Mouse (Mus musculus) NIH3T3 (cell line): ENCODE measurements around the gene Avil.

ENCODE experiments used
- DNase-seq: peaks from one replicate; pipeline ENCODE4 v3.0.0-alpha.2; 2012; ENCODE audit warnings: low read depth

Avil gene

DNA sequence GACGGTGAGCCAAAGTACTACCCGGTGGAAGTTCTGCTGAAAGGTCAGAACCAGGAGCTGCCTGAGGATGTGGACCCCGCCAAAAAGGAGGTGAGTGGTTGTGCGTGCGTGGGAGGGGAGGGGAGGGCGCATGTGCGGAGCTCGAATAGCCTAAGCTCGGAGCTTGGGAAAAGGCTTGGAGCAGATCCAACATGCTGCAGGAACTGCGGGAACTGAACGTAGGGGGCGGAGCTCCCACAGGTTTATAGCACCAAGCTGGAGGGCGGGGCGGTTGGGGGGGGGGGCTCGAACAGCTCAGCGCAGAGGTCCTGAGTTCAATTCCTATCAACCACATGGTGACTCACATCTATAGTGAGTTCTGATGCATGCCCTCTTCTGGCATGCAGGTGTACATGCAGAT, 17.9 kb downstream of the Avil start:
- DNase-seq = no peak

DNA sequence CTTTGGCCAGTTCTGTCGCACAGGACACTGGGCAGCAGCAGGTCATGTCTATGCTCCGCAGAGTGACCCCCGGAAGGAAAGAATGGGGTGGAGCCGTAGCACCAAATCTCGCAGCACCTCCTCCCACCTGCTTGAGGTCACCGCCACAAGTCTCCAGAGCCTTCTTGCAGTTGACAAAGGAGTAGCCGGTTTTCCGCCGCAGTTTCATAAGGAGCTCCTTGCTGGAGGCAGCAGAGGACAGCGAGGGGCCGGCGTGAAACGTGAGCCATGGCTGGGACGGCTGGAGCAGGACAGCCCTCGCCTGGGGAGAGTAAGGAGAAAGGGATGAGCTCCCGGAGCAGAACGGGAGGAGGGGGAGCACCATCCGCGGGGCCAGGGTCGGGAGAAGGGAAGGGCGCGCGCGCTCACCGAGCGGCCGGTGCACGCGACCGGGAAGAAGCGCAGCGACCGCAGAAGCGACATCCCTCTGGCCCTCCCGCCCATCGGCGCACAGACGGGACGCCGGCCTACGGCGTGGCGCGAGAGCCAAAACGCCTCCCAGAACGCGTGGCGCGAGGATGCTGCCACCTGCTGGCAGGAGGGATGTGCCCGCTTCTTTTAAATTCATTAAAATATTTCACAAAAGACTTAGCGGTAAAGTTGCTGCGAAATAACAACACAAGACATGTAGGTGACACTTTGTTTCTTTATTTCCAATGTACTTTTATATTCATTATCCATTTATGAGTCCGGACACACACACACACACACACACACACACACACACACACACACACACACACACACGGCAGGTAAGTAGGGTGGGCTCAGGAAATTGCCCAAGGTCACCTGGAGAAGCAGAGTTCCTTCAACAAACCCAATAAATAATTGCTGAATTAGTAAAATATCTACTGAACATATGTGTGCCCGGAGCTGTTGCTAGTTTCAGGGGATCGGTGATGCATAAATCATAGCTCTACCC, 30.1 kb downstream of the Avil start, which contains the start of gene Tsfm:
Tsfm (minus strand) TSS at position 505 of the 961 bp plus-strand sequence.
- DNase-seq = peak; percentile 97

DNA sequence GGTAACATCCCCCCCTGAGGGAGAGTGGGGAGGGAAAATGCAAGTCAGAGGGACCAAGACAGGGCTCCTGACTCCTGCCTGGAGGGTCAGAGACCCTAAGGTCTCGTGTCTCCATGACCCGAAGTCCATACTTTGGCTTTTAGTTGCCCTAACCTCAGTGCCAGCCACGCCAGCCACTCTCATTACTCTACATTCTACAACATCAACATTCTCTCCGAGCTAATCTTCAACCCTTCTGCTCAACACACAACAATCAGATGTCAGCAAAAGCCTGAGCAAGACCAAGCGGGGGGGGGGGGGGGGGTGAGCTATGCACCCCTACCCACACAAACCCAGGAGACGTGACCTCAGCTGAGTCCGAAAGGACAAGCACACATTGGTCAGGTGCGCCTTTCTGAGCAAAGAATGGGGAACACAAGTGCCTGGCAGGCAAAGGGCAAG, 32.8 kb downstream of the Avil start:
- DNase-seq = no peak

DNA sequence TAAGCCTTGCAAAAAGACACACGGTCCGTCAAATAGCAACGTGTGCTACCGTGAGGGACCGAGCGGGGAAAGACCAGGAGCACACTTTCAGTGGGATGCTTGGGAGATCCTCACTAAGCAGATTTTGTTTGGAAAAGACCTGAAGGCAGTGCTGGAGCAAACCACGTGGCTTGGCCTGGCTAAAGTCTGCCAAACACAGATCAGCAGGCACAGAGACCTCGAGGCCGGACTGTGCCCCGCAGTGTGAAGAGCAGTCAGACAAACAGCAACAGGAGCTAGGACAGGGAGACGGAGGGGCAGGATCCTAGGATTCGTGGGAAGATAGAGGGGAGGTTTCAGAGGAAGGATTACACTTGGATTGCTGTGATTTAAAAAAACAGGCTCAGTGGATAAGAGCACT, 35.8 kb downstream of the Avil start:
- DNase-seq = no peak

DNA sequence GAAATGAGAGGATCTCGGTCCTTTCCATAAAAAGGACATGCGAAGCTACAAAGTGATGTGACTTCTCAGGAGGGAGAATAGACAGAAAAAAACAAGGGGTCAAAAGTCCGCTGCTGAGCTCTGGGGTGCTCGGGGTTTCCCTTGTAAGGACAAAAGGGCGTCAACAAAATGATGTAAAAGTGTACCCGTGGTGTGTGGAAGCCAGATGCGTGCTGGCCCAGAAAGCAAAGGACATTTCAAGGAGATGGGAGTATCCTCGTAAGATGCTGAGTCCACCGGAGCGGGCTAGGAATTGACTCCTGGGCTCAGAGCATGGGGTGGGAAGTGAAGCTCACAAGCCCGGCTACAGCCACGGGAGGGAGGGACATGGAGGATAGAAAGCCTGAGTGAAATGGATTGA, 37.1 kb downstream of the Avil start:
- no peak for DNase-seq

DNA sequence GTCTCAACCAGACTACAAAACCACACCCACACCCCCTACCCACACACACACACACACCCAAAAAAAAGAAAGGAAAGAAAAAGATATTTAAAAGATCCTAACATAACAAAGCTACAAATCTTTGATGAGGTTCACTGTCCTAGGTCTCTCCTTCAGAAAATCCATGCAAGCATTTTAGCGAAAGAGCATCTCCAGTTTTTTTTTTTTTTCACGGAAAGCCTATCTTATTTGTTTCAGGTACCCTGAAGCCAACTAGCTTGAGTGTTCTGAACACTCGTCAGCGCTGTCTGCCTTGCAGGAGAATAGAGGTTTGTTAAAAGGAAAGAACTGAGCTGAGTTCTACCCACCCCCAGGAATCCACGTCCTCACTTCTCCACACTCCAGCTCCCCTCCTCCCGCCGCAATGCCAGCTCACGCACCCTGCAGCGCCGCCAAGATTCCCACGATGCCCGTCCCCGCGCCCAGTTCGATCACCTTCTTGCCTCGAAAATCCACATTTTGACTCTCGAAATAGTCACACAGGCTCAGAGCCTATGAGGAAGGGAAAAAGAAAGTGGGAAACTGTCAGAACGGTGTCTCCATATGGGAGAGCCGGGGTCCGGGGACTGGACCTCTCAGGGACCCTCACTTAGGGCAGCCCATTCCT, 40.2 kb downstream of the Avil start:
- DNase-seq = peak; percentile 60

DNA sequence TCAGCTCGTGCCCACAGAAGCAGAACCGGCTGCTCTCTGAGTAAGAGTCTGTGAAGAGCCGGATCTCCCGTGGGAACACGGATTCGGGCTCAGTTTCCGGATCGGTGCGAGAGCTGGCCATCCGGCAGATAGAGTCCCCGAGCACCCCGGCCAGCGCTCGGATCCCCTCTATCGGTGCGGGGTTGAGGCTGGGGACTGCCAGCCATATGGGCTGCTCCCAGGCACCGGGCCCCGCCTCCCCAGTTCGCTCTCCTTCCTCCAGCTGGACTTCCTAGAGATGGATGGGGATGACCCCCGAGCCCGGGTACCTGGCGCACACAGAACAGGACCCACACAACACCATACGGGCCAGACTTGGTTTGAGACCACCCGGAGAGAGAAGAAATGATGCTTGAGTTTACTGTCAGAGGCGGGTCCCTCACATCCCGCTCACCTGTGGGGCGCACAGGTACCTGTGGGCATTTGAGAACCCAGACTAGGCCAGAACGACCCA, 40.8 kb downstream of the Avil start, which contains the start of the genes Mettl1 and Eef1akmt3:
Mettl1 (plus strand) TSS at position 141 of the 493 bp plus-strand sequence.
Eef1akmt3 (minus strand) TSS at position 240 of the 493 bp plus-strand sequence.
- DNase-seq = peak; percentile 64

DNA sequence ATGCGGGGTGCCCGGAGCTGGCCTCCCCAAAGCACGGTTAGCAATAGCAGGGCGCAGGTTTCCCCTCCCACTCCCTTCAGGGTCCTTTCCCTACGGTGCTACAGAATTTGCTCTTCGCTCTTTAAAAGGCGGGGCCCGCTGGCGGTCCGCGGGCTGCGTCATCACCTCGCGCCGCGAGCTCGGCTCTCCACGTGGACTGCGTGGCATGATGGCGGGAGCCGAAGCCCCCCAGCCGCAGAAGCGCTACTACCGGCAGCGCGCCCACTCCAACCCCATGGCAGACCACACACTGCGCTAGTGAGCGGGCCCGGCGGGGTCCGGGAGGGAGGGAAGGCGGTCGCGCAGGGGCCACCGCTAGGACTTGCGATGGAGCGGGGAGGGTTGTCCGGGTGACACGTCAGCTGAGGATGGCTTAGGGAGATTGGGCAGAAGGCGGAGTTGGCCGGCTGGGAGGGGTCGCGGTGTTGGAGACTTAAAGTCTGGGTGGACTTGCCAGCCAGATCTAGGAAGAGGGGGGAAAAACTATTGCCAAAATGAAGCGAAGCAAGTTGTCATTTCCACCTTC, 41.3 kb downstream of the Avil start:
- DNase-seq = peak; percentile 96

DNA sequence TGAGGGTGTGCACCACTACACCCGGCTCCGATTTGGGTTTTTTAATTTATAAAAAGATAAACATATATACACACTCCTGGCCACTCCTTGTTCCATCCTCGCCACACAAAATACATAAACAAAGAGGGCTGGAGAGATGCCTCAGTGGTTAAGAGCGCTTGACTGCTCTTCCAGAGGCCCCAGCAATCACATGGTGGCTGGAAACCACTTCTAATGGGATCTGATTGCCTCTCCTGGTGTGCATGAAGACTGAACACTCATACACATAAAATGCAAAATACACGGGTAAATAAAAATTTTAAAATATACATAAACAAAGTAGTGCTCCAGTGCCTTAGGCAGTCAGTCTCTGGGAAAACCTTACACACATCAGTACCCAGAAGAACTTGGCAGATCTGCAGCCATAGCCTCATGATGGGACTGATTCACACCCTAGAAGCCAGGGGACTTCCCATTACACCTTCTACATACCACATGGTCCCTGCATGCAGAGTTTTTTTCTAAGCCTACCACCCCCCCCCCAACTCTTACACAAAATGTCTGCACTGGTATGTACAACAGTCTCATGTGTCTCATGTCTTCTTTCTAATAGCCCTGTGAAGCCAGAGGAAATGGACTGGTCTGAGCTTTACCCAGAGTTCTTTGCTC, 42.1 kb downstream of the Avil start:
- DNase-seq = peak; percentile 71

DNA sequence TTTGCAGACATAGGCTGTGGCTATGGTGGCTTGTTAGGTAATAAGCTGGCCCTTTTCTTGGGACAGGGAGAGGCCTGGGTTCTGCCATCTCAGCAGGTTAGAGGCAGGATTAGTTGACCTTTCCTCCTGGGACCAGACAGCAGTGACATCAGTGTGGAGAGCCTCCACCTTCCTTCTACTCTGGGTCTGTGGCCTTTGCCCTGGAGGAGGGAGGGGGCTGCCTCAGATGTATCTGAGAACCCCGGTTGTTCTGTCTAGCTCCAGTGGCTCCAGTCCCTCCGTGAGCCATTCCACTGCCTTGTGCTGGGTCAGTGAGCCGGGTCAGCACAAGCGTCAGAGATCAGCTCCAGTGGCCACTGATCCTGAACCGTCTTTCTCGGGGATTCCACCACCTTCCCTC, 42.7 kb downstream of the Avil start:
- DNase-seq = no peak

DNA sequence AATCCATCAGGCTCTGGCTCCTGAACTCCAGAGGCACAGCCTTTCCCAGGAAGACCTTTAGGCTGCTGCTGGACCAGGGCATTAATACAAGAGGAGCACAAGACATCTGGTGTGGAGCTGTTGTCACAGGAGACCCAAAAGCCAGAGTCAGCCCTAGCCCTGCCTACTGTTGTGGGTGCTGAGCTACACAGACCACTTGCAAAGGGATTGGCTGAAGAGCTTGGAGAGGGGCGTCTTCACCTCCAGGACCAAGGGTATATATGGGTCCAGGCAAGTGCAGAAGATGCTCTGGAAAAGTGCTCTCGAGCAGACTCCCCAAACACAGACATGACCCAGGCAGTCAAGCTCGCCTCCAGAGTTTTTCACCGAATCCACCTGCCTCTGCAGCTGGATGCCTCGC, 47.4 kb downstream of the Avil start, which contains the start of gene Cyp27b1:
Cyp27b1 (plus strand) TSS at position 297 of the 400 bp plus-strand sequence.
- DNase-seq = no peak

DNA sequence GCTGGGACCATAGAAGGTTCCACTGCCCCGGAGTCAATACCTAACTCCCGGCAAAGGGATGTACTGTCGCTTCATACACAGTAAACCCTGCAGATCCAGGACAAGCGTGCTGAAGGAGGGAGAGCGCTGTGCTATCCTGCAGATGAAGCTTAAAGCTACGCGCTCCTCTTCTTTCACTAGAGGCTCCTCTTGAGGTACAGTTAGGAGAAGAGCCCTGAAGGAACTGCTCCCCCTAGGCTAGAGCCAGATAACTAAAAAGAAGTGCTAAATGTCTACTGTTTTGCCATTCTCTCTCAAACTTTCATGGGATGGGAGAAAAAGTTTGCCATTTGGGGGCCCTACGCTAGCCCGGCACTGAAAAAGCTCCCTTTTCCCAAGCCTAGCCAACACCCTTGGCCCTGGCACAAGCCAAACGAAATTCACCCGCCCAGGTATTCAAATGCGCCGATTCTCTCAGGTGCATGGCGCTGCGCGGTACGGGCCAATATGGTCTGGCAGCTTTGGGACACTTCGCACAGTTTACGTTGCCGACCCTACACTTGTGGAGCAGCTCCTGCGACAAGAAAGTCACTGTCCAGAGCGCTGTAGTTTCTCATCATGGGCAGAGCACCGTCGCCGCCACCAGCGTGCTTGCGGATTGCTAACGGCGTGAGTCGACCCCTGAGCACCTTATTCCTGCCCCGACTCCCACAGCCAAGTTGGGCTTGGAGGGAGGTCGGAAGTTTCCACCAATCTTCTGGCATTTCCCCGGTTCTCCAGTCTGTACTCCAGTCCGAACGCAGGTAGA, 48.3 kb downstream of the Avil start:
- no peak for DNase-seq

DNA sequence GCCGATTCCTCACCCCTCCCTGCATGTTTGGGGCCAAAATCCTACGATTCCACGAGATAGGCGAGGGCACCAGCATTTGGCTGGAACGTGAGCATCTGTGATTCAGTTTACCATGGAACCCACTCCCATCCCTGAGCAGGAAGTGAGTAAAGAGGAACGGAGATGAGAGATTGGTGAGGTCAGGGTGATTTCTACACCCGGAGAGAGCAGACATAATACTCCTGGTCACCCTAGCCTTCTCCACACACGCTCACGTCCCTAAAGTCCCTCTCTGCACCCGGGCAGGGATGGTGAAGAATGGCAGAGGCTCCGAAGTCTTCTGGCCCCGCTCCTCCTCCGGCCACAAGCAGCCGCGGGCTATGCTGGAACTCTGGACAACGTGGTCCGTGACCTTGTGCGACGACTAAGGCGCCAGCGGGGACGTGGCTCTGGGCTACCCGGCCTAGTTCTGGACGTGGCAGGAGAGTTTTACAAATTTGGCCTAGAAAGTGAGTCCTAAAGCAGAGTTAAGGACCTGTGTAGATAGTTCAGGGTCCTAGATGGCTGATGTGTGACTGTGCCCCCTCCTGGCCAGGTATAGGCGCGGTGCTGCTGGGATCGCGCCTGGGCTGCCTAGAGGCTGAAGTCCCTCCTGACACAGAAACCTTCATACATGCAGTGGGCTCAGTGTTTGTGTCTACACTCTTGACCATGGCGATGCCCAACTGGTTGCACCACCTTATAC, 49.0 kb downstream of the Avil start:
- no peak for DNase-seq

DNA sequence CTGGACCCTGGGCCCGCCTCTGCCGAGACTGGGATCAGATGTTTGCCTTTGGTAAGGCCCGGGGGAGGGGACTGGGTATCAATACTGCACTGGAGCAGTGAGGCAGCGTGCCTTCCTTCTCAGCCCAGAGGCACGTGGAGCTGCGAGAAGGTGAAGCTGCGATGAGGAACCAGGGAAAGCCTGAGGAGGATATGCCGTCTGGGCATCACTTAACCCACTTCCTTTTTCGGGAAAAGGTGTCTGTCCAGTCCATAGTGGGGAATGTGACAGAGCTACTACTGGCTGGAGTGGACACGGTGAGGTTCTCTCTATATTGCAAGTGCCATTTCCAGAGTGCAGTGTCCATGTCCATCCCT, 49.6 kb downstream of the Avil start:
- DNase-seq = no peak

DNA sequence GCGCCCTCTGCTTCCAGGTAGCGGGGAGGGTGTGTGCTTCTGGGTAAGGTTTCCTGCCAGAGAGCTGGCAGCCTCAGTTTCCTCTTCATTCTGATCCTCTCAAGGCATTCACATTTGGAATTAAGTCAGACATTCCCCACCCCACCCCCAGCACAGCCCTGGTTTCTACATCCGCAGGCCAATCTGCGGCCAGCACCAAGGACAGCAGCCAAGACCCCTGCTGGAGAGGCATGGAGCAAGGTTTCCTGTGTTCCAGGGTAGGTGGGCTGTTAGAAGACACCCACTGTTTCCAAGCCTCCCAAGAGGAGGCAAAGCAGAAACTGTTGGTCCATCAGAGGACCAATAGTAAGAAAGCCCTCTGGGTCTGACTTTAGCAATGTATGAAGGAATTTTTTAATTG, 54.1 kb downstream of the Avil start:
- DNase-seq = peak; percentile 25

DNA sequence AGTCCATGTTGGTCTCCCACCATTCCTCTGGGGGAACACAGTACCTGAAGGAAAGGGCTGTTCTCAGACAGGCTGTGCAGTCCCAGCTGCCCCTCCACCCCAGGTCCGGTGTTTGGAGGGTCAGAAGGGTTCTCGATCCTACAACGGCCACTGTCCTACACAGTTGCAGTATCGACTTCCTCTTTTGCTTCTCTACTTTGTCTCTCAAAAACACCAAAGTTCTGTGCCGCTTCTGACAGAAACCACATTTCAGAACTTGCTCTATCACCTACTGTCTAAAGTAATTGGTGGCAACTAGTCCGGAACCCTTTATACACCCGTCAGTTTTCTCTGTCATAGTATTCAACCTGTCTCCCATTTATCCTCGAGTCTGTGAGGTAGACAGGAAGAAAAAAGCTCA, 54.9 kb downstream of the Avil start:
- DNase-seq = no peak

DNA sequence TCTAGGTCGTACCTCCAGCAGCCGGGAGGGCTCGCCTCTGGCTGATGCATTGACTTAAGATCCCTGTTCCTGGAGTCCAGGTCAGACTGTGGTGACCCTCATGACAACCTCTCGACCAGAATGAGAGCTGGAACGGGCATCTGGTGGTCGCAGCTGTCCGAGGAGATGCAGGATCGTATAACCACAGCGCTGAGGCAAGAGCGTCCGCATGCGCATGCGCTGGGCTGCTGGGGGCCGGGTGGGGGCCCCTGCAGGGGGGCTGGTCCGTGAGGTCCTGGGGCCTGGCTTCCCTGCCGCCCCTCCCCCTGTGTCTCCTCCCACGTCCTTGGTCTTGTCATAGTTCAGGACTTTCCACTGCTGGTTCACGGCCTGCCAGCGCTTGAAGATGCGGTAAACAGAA, 56.0 kb downstream of the Avil start:
- no peak for DNase-seq

DNA sequence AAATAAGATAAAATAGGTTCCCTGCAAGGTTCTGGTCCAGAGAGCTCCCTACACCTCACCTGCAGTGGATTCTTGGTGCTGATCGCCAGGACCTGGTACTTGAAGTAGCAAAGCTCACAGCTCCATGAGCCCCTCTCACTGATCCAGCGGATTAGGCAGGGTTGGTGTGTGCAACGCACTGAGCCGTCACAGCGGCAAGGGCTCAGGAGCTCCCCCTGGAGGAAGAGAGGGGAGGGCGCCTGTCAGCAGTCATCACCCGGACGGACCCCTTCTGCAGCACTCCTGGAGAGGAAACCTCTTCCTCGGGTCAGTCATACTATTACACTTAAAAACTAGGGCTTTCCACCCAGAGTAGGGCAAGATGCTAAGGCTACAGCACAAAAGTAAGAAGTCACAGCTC, 57.7 kb downstream of the Avil start:
- peak; percentile 86 for DNase-seq

DNA sequence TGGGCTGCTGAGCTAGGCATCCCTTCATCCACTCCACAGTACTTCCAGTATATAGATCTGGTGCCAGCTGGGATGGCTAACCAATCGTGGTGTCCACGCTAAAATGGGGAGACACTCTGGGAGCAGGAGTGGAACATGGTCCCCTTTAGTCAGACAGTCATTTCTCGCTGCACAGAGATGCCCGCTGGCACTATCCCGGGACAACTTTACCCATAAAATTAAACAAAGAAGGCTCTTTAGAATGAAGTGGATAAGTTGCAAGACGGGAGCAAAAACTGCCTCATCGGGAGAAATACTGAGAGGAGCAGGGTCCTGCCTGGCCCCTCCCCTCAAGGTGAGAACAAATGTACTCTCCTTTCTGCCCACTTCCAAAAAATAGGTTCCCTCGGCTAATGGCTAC, 58.2 kb downstream of the Avil start:
- DNase-seq = no peak

DNA sequence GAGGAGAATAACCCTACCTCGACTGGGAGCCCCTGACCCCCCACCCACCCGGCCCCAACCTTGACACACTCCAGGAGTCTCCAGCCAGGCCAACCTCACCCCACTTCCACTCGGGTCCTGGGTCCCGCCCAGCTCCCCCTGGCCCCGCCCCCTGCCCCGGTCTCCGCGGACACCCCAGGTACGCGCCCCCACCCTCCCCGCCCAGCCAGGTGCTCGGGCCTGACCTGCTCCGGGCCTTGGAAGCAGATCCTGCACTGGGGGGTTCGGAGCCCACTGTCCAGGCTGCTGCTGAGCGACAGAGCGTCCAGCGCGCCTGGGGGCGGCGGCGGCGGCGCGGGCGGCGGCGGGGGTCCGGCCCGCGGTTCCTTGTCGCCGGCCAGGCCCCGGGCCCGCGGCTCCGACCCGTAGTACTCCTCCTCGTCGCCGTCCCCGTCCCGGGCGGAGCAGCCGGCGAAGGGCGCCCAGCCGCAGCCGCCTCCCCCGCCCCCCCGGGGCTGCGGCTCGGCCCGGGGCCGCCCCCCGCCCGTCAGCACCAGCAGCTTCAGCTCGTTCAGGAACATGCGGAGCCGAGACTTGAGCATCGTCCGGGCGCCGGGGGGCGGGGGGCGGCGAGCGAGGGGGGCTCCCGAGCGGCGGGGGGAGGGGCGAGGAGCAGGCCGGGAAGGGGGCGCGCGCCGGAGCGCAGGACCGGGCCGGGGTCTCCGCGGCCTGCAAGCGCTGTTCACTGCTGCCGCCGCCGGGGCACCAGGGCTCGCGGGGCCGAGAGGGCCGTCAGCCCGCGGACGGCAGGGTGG, 58.9 kb downstream of the Avil start:
- DNase-seq = peak; percentile 35
